Mouse (Mus musculus) adipocyte (in vitro differentiated cells): ENCODE measurements around the gene Pbx4.

Experiments
- DNase-seq: peaks from one replicate; pipeline ENCODE4 v3.0.0-alpha.2; 2016; ENCODE audit warnings: low spot score

Pbx4 gene

DNA sequence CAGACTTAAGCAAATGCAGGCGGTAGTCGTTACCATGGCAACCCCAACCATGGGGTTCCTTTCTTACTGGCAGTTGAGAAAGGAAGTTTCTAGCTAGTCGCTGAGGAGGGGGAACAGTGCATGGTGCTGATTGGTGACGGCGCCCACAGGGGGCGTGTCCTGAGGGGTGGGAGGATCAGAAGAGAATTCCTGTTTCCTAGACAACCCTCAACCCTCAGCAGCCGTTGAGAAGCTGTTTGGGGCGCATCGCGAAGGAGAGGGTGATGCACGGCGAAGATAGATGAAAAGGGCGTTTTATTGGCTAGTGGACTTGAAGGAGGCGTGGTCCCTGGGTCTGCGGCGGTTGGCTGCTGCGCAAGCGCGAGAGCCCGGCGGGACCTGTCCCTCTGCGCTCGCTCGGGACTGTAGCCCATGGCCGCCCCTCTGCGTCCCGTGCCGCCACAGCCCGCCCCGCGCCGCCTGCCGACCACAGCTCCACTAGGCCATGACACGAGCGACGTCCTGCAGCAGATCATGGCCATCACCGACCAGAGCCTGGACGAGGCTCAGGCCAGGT lies at the start of gene Pbx4:
Gene Pbx4 (plus strand): TSS at position 194 of the 556 bp plus-strand sequence.
- DNase-seq: no peak

DNA sequence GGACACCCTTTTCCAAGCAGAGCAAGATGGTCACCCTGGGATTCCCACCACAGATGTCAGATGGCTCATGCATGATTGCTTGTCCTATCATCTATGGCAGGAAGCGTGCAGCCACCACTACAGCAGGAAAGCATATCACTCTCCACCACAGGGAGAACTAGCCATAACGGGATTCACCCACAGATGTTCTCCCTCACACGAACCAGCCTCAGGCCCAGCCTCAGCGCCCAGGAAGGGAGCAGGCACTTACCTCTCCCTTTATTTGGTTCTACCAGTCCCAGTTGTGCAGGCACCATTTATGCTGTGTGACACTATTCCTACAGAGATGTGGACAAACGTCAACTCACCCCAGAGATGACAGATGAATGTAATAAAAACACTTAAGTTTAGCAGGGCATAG lies 43.2 kb upstream of the Pbx4 start:
- no peak for DNase-seq

DNA sequence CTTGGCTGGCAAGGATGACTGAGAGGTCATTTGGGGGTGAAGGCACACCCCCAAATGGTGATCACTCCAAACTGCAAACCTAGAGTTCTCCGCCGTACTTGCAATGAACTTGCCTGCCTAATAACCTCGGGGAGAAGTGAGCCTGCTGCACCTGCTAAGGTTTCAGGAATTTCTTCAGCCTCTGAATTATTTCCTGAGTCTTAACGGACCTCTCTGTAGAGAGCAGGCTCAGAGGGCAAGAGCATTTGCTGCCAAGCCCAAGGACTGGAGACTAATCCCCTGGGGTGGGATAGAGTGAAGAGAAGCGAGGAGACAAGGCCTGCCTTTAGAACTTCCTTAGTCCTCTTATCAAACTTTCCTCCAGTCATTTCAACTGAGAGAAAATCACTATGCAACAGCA lies 42.6 kb upstream of the Pbx4 start:
- no peak for DNase-seq

DNA sequence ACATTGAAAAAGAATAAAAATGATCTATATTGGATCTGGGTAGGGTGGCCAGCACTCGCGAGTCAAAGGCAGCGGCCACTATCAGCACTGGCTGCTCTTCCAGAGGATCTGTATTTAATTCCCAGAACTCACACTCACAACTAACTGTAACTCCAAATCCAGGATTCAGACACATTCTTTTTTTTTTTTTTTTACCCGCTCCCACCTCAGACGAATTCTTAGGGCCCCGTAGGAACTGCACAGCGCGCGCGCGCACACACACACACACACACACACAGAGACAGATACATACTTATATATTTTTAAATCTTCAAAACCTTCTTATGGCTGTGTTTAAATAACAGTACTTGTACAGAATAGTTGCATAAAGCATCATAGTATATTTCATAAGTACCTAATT lies 41.9 kb upstream of the Pbx4 start:
- DNase-seq: no peak

DNA sequence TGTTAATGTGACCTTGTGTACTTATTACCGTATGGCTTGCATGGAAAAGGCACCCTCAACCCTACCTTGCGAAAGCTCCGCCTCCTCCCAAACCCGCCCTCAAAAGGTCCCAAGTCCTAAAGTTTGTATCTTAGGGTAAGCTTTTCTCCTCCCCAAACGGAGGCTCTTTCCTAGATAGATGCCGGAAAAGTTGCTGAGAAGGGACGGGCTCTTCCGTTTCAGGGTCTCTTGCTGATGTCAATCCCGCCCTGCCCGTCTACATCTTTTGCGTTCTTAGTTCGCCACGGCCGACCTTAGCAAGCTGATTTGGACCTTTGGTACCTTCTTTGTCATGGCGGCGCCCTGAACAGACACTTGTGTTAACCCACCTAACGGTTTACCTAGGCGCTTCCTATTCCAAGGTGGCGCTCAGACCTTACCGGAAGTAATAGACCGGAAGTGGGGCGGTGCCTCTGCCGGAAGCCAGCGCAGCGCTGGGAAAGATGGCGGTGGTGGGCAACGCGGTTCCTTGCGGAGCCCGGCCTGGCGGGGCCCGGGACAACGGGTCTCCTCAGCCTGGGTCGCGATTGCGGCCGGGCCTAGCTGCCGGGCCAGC lies 41.4 kb upstream of the Pbx4 start, which contains the start of the genes Atp13a1 and Zfp866:
Gene Atp13a1 (plus strand): TSS at position 391 of the 595 bp plus-strand sequence.
Gene Zfp866 (minus strand): TSS at position 406 of the 595 bp plus-strand sequence.
- DNase-seq: peak; percentile 88

DNA sequence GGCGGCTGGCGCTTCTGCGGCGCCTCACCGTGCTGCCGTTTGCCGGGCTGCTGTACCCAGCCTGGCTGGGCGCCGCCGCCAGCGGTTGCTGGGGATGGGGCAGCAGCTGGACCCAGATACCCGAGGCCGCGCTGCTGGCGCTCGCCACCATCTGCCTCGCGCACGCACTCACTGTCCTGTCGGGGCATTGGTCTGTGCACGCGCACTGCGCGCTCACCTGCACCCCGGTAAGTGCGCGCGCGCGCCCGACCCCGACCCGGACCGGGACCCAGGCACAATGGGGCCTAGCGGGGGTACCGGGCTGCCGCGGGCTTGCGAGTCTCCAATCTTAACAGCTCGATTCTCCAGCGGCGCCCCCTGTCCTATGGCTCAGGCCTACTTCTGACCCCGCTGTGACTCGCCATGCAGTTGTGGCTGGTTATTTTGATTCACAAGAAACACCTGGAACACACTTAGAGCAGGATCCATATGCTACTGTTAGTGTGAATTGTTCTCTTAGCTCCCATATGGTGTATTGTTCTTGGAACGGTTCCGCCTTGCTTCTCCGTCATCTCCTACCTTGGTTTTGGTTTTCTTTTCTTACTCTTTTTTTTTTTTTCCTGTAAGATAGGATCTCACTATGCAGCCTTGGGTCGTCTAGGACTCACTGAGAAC lies 40.7 kb upstream of the Pbx4 start:
- peak; percentile 40 for DNase-seq

DNA sequence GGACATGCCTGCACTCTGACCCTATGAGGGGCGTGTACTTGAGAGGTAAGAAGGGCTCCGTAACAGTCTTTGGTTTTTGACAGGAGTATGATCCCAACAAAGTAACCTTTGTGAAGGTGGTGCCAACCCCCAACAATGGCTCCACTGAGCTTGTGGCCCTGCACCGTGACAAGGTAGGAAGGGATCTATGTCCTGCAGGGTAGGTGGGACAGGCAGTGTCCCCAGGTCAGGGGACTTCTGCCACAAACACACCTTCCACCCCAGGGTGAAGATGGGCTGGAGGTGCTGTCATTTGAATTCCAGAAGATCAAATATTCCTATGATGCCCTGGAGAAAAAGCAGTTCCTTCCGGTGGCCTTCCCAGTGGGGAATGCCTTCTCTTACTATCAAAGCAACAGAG lies 38.6 kb upstream of the Pbx4 start:
- DNase-seq: no peak

DNA sequence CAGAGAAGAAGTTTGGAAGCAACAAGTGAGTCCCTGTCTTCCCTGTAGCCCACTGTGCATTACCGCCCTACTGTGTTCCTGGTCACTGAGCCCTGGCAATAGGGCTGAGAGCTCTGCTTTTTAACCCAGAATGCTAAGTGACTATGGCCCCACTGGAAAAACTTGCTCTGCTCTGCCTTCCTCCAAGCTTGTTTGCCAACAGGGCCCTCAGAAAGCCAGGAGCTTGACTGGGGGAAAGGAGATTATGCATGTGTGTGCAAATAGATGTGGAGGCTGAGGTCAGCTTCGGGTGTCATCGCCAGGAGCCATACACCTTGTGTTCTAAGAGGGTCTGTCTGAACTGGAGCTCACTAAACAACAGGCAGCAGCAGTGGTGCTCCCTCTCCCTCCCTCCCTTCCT lies 38.2 kb upstream of the Pbx4 start:
- no peak for DNase-seq

DNA sequence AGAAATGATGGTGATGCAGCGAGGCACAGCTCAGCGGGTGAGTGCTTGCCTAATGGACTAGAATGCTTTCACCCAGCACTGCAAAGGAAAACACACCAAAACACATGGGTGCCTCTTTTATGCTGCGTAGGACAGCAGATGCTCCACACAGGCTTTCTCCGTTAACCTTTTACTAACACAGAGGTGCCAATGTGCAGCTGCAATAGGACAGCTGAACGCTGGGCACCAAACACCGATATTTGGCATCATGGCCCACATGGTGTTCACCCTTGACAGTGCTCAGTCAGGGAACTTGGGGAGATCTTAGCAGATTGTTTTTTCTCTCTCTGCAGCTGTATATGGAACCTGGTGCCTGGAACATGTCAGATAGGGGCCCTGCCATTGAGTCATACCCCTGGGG lies 37.4 kb upstream of the Pbx4 start:
- no peak for DNase-seq

DNA sequence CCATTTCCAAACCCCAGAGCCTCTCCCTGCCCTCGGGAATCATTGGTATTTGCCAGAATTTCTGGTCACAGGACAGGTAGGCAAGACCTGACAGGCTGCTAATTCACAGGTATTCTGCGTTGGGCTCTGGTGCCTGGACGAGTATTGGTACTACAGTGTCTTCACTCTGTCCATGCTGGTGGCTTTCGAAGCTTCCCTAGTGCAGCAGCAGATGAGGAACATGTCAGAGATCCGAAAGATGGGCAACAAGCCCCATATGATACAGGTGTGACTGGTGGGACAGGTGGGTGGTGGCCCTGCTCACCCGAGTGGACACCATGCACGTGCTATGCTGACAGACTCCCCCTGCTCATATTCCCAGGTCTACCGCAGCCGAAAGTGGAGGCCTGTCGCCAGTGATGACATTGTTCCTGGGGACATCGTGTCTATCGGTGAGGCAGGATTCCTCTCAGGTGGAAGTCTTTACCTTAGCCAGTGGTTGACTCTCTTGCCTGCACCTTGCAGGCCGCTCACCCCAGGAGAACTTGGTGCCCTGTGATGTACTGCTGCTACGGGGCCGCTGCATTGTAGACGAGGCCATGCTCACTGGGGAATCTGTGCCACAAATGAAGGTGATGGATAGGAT lies 35.5 kb upstream of the Pbx4 start:
- DNase-seq: no peak

DNA sequence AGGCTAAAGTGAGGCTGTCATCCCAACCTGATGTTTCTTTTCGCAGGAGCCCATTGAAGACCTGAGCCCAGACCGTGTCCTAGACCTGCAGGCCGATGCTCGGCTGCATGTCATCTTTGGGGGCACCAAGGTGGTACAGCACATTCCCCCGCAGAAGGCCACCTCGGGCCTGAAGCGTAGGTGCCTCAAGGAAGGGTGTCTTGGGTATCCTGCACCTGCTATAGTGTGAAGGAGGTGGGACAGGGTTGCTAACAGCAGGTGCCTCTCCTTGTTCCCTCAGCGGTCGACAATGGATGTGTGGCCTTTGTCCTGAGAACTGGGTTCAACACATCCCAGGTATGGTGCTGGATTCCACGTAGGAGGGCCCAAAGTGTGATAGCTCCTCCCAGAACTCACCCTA lies 34.6 kb upstream of the Pbx4 start:
- DNase-seq: no peak

DNA sequence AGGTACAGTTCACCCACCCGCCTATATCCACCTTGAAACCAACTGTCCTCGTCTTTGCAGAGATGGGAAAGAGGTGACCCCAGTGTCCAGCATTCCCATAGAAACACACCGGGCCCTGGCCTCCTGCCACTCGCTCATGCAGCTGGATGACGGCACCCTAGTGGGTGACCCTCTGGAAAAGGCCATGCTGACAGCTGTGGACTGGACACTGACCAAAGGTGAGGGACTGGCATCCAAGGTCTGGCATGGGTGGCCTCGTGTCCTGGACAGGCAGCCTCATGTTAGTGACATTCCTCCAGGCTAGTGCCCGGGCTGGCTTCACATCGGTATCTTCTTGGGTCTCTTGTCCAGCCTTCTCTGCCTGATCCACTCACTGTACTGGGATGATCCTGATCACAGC lies 33.0 kb upstream of the Pbx4 start:
- no peak for DNase-seq

DNA sequence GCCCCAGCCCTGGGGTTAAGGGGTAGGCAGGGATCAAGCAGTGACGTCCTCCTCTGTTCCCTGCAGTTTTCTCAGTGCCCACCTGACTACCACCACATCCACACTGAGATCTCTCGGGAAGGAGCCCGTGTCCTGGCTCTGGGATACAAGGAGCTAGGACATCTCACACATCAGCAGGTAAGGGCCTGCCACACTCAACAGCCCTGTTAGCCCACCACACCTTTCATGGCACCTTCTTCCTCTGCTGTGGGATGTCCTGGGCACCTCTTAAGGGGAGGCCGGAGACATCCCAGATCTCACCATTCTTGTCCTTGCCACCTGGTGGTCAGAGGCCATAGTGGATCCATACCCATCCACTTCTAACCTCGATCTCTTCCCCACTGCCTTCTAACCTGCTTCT lies 32.3 kb upstream of the Pbx4 start:
- DNase-seq: no peak

DNA sequence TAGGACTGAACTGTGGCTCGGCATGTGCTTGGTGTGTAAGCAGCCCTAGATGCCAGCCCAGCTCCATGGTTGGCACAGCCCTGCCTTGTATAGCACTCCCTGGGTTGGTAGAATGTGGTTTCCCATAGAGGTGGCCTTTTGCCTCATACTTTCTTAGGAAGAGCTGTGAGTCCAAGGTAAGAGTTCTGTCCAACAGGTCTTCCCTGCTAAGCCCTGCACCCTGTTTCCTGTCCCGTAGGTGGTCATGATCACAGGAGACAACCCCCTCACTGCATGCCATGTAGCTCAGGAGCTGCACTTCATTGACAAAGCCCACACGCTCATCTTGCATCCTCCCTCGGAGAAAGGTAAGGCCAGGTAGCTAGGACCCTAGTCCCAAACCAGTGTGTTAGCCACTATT lies 30.5 kb upstream of the Pbx4 start:
- no peak for DNase-seq

DNA sequence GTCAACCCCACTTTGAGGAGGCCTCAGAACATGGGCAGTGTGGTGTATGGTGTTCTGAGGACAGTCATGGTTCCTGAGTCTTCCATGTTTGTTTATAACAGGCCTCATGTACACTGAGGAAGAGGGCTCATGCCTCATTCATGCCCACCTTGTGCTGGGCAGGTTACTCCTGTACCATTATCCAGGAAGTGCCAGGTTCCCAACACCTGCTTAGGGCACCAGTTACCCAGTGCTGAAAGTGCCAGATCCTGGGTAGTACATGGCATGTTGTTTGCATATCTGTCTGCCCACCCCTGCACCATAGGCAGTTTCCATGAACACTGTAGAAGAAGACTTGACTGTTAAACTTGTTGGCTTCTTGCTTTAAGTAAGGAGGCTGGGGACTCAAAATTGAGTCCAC lies 30.1 kb upstream of the Pbx4 start:
- DNase-seq: no peak

DNA sequence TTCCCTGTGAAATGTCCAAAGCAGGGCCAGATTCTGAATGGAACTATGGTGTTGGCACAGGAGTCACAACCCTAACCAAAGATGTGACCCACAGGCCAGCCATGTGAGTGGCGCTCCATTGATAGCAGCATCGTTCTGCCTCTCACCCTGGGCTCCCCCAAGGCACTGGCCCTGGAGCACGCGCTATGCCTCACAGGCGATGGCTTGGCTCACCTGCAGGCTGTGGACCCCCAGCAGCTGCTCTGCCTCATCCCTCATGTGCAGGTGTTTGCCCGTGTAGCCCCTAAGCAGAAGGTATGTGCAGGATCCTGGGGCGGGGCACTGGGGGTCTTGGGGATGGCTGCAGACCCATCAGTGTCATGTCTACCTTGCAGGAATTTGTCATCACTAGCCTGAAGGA lies 28.9 kb upstream of the Pbx4 start:
- DNase-seq: no peak

DNA sequence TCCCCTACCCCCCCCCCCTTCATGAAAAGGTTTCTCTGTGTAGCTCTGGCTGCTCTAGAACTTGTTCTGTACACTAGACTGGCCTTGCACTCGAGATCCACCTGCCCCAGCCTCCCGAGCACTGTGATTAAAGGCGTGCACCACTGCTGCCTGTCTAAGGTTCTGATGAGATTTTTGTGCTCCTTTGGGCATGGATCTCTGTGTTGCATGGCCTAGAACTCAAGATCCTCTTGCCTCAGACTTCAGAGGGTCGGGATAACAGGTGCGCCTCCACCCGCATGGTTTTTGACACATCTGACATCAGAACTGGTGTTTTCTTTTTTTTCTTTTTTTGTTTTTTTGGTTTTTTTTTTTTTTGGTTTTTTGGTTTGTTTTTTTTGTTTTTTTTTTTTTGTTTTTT lies 27.8 kb upstream of the Pbx4 start:
- no peak for DNase-seq

DNA sequence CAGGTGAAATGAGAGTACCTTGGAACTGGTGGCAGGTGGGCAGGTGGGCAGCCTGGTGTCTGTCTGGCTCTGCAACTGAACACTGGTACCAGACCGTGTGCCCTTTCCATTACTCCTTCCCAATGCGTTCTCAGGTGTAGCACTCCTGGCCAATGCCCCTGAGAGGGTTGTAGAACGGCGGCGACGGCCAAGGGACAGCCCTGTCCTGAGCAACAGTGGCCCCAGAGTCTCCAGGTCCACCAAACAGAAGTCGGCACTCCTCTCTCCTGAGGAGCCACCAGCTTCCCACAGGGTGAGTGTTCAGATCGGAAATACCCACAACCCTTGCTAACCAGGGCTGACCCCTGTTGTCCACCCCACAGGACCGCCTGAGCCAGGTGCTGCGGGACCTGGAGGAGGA lies 27.2 kb upstream of the Pbx4 start:
- no peak for DNase-seq

DNA sequence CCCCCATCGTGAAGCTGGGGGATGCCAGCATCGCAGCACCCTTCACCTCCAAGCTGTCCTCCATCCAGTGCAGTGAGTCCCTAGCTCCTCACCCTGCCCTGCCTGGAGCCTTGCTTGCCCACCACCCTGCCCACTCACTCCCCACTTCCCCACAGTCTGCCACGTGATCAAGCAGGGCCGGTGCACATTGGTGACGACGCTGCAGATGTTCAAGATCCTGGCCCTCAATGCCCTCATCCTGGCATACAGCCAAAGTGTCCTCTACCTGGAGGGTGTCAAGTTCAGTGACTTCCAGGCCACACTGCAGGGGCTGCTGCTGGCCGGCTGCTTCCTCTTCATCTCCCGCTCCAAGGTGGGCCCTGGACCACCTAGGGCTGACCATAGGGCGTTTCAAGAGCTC lies 26.8 kb upstream of the Pbx4 start:
- DNase-seq: no peak

DNA sequence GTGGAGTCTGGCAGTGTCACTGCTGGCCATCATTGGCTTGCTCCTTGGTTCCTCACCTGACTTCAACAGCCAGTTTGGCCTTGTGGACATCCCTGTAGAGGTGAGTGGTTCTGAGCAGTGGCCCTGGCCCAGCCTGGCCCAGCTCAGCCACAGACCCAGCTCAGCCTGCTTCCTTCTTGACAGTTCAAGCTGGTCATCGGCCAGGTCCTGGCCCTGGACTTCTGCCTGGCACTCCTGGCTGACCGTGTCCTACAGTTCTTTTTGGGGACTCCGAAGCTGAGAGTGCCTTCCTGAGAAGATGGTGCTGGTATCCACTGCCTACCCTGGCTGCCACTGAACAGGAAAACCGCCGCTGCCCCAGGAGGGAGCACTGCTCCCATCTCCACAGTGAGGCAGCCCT lies 25.1 kb upstream of the Pbx4 start:
- no peak for DNase-seq

DNA sequence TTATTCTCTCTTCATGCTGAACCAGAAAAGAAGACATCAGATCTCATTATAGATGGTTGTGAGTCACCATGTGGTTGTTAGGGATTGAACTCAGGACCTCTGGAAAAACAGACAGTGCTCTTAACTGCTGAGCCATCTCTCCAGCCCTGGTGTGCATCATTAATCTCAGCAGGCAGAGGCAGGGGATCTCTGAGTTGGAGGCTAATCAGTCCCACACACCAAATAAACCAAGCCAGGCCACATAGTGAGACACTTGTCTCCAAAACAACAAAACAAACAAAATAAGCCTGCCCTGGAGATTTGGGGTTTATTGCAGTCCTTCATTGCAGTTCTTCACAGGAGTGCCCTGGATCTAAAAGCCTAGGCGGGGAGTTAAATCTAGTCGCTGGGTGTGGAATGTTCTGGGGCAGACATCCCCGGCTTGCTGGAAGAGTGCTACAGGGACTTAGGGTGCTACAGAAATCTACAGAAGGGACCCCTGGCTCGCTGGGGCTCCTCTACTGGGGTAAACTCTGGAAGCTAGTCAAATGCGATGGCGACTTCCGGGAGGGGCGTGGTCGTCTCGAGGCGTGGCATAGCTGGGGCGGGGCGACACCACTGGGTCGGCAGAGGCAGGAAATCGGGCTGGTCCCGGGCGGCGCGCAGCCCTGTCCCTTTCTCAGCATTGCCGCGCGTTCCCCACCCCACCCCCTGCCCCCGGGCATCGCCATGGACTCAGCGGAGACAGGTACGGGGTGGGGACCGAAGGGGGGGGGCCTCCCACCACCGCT lies 24.0 kb upstream of the Pbx4 start, which contains the start of gene Gmip:
Gene Gmip (plus strand): TSS at position 586 of the 770 bp plus-strand sequence.
- DNase-seq: peak; percentile 78

DNA sequence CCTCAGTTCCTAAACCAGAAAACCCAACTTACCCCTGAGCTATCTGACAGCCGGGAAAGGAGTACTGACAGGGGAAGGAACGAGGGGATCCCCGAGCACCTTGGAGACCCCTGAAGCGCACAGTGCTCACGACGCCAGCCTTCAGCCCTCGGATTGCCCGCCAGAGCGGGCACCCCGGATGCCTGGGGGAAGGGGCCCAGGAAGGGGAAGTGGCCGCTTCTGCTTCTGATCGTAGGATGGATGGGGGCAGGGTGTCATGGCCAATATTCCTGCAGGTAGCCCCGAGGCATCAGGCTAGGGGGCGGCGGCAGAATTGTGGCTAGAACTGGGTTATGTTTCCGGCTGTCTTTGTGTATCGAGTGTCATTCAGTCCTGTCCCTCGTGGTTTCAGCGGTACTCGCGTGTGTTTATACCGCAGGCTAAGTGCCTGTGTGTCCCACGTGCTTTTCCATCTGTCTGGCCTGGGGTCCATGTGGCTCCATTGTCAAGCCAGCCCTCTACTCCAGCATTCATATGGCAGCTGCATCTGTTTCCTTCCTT lies 23.4 kb upstream of the Pbx4 start:
- peak; percentile 25 for DNase-seq
